Mouse (Mus musculus): ENCODE results near the gene Mapk13. TPM values are rescaled to one million over a fixed set of nuclear protein-coding genes. Genes with fewer than 3 reads are reported as not detected.
"Not testable (repeated sequence)": the region's sequence is repeated elsewhere in the genome, so short reads cannot be mapped to it uniquely, and the experiment has no call there.

Gene Mapk13
- polyA plus RNA-seq, 1 experiment = 24.3 TPM

DNA sequence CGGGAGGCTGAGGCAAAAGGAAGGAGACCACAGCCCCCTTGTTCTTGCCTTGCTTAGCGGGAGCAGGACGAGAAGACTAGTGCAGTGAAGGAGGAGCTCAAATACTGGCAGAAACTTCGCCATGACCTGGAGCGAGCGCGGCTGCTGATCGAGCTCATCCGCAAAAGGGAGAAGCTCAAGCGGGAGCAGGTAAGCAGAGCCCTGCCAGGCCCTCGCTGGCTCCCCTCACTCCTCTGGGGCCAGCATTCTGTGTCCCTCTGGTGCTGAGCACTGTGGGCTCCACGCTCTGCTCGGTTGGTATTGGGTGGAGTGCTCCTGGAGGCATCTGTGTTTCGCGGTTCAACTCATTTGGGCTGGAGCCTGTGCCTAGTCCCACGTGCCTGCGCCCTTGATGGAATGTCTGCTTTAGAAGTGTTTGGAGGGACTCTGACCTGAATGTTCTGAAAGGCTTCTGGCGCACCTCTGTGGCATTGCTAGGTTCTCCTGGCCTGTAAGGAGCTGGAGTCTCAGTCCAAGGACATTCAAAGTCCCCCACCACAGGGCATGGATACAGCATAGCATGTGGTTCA, 45.5 kb downstream of the Mapk13 start:
- DNase-seq (ENCODE audit: low read depth) = no peak

DNA sequence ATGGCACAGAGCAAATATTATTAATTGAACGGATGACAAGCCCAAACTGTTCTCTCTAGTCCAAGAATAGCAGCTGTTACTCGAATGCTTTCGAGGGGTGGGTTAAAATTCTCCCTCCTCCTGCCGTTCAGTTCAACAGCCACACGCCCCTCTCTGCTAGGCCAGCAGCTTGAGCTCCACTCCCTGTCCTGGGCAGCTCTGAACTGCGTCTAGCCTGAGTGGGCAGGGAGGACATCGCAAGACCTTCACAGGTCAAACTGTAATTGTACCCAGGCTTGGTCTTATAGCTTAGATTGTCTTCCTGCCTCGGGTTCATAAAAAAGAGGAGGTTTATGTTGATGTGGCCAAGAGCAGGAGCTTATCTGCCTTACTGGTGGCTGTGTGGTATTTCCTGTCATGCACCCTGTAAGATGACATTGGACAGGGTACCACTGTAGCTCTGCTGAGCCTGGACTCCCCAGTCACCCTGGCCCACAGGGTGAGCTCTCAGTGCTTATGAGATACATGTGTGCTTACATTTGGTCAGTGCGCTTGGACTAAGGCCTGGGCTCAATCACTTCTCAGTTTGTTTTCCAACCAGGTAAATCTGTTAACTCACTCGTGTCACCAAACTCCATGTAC, 46.4 kb downstream of the Mapk13 start:
- DNase-seq (ENCODE audit: low read depth) = no peak

DNA sequence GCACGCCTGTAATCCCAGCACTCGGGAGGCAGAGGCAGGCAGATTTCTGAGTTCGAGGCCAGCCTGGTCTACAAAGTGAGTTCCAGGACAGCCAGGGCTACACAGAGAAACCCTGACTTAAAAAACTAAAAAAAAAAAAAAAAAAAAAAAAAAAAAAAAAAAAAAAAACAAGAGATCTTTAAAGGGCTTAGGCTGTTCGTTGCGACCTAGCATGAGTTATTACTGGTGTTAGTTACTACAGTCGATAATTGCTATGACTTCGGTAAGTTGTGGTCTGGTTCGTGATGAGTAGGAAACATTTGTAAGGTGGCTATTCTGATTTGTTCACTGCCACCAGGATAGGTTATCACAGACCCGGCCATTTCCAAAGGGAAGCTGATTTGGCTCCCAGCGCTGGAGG, 47.2 kb downstream of the Mapk13 start:
- not testable (repeated sequence) for DNase-seq (ENCODE audit: low read depth)

DNA sequence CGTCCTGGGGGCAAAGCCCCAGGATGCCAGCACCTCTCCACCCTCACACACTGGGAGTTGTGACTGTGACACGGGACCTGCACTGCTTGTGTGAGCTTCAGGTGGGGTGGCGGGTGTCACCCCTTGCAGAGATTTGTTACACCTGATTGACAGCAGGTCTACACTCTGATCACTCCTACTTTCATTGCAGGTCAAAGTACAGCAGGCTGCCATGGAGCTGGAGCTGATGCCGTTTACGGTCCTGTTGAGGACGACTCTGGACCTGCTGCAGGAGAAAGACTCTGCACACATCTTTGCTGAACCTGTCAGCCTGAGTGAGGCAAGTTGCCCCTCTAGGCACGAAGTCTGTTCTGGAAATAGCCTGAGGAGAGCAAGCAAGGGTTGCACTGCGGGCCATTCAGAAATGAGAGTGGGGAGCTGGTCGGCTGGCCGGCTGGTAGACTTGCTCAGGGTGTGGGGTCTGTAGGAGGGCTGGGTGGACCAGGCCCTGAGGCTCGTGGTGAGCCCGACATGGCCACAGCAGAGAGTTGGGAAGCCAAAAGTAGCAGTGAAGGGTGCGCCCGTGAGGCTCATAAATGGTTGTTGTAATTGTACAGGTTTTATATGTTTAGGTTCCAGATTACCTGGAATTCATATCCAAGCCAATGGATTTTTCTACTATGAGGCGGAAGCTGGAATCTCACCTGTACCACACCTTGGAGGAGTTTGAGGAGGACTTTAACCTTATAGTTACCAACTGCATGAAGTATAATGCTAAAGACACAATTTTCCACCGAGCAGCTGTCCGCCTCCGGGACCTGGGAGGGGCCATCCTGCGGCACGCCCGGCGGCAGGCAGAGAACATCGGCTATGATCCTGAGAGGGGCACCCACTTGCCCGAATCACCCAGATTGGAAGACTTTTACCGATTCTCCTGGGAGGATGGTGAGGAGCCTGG, 48.0 kb downstream of the Mapk13 start:
- no peak for DNase-seq (ENCODE audit: low read depth)

DNA sequence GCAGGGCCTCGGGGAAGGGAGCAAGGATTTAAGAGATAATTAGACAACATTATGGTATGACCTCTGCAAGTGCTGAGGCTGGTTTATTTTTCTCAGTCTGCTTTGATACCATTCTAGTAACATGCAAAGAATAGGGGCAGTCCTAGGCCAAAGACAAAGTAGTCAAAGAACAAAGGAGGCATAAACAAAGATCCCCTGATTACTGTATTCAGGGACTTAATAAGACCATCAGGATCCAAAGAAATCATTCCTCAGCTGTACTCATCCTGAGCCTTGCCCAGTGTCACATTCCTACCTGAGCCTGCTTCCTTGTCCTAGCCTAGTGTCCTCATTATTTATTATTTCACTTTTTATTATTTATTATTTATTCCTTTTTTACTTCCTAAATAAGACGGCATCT, 51.1 kb downstream of the Mapk13 start:
- no peak for DNase-seq (ENCODE audit: low read depth)

DNA sequence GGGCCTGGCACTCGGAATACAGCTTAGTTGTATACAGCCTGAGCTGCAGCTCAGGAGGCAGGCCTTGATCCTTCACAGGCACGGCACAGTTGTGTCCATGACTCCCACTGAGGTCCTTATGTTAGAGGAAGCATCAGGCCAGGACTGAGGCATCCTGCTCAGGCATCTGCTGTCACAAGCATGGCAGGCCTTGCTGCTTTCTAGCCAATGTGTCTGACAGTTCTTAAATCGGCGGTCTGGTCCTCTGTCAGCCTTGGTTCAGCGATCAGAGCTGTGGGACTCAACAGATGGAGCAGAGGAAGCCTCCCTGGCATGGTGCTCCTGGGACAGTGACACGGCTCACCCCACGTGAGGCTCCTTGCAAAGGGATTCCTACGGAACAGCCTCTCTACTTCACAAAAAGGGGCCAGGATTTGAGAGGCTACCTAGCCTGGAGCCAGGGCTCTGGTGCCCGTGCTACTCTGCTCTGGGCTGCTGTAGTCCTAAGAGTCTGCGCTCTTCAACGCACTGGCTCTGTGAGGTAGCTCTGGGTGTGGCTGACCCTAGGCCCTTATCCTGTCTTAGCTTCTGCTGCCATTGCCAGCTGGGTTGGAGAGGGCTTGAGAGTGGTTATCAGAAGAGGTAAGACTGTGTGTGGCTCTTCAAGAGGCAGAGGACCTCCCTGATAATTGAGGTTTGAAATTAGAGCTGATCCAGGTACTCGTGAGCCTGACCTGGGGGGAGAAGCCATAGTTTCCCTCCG, 54.1 kb downstream of the Mapk13 start:
- no peak for DNase-seq (ENCODE audit: low read depth)

DNA sequence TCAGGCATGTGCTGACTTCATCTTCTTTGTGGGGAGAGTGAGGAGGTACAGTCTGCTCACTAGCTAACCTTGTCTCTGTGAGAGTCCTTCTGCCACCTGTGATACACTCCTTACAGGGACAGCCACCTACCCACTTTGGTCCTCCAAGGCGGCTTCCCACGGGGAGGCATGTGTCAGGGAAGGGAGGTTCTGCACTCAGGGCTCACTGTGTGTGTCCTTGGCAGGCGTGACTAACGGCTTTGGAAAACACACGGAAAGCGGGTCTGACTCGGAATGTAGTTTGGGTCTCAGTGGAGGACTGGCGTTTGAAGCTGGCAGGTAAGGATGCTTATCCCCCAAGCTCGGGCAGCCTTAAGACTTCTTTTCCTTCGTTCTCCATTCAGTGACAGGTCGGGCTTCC, 54.7 kb downstream of the Mapk13 start:
- DNase-seq (ENCODE audit: low read depth) = no peak

DNA sequence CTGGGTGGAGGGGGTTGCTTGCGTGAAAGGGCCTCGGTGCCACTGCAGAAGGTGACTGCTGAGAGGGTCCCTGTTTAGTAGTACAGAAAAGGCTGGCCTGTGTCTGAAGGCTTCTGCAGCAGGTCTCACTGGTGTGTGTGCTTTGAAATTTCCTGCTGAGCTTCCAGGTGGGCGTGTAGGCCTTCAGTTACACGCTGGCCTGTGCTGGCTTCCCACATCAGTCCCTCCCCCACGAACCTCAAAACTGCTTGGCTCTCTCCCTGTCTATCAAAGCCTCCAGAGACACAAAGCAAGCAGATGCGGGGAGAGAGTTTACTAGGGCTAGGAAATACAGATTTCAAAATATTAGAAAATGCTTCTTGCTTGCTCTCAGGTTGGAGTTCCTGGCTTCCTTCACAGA, 55.8 kb downstream of the Mapk13 start:
- DNase-seq (ENCODE audit: low read depth) = no peak

DNA sequence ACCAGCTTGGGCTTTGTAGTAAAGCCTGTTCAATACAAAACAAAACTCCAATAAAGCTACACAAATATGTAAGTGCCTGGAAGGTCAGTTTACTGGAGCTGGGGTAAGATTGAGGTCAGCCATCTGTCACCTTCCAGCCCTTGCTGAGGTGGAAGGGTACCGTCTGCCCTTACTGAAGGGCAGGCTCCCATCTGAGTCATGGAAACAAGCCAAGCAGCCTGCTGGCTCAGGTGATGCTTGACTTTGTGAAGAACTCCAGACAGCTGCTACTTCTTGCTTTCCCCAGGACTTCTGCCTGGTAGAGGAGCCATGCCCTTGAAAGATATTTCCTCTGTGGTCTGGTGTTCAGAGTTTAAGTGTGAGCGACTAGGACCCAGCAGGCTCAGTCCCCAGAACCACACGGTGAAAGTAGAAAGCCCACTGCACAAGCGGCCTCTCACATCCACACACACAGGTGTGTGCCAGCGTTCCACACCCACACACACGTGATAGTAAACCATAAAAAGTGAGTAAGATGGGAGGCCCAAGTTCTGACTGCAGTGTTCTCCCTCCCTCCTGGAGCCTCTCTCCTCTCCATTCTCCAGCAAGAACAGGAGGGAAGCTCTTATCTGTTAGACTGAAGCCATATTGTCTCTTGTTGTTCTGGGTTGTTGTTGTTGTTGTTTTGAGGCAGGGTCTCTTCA, 56.4 kb downstream of the Mapk13 start:
- DNase-seq (ENCODE audit: low read depth) = no peak

DNA sequence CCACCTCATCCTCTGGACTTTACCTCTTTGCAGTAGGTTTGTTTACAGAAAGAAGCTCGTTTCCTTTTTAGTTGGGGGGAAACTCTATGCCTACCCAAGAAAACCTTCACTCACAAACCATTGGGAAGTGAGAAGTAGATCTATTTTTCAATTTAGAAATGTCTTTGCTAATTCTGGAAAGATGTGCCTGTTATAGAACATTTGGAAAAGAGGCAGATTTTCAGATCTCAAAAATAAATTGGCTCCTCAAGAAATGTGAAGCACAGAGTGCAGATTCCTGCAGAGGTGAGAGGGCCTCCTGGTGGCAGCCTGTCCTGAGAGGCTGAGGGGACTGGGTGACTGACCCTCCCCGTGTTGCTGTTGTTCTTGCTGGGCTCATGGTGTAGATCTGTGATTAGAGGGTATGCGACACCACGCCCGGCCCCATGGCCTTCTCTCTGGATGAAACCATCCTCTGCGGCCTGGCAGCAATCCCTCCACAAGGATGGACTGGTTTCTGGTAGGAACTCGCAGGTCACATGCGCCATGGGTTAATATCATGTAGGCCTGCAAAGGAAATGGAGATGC, 58.7 kb downstream of the Mapk13 start:
- no peak for DNase-seq (ENCODE audit: low read depth)

DNA sequence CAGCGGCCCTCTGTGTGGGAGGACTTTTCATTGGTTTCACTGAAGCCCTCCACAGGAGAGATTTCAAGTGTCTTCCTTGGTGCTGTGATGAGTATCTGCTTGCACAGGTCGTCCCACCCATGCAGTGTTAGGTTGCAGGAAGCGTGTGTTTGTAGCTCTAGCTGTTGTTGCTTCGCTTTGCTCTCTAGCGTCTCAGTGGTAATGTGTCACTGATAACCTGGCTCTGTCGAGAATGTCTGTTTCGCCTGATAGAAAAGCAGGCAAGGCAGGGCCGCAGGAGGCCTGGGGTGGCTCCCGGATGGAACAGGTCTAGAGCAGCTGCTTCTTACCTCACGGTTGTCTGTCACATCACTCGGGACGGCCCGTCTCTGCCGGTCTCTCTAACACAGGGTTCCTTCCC, 60.0 kb downstream of the Mapk13 start:
- DNase-seq (ENCODE audit: low read depth) = no peak

Other genes with a start within 250 kb of the Mapk13 start
- gene Armc12, start 238.5 kb upstream of the Mapk13 start, polyA plus RNA-seq (2012; rRNA removed) = 2.2 and 2.4 TPM in 2 replicates
- gene Clpsl2, start 219.9 kb upstream of the Mapk13 start, polyA plus RNA-seq (2012; rRNA removed) = 1,738 and 2,096 TPM in 2 replicates
- gene Clps, start 208.5 kb upstream of the Mapk13 start, polyA plus RNA-seq (2012; rRNA removed) = 1.7 and 8.1 TPM in 2 replicates
- gene Lhfpl5, start 193.7 kb upstream of the Mapk13 start, polyA plus RNA-seq (2012; rRNA removed) = not detected in 2 replicates
- gene Srpk1, start 146.6 kb upstream of the Mapk13 start, polyA plus RNA-seq (2012; rRNA removed) = 20.4 and 22.5 TPM in 2 replicates
- gene Slc26a8, start 79.1 kb upstream of the Mapk13 start, polyA plus RNA-seq (2012; rRNA removed) = 2.3 and 3.0 TPM in 2 replicates
- gene Mapk14, start 78.0 kb upstream of the Mapk13 start, polyA plus RNA-seq (2012; rRNA removed) = 72.3 and 73.3 TPM in 2 replicates
- 0.50 and 0.57 TPM in 2 replicates for gene AC170998.1, start 43.2 kb upstream of the Mapk13 start, polyA plus RNA-seq (2012; rRNA removed)
- gene Brpf3, start 31.8 kb downstream of the Mapk13 start, polyA plus RNA-seq (2012; rRNA removed) = 33.6 and 35.5 TPM in 2 replicates
- gene Pnpla1, start 89.1 kb downstream of the Mapk13 start, polyA plus RNA-seq (2012; rRNA removed) = 1.7 and 1.8 TPM in 2 replicates
- gene 4930539E08Rik, start 146.0 kb downstream of the Mapk13 start, polyA plus RNA-seq (2012; rRNA removed) = 0.28 and 0.30 TPM in 2 replicates
- gene Pxt1, start 174.5 kb downstream of the Mapk13 start, polyA plus RNA-seq (2012; rRNA removed) = 0.88 and 1.9 TPM in 2 replicates
- gene Kctd20, start 182.7 kb downstream of the Mapk13 start, polyA plus RNA-seq (2012; rRNA removed) = 32.9 and 37.7 TPM in 2 replicates
- gene Stk38, start 238.7 kb downstream of the Mapk13 start, polyA plus RNA-seq (2012; rRNA removed) = 51.3 and 55.6 TPM in 2 replicates